Mouse (Mus musculus) left cerebral cortex, adult 11 months (tissue): ENCODE results near the gene Cmbl.

Experiments
- DNase-seq: peaks from one replicate; pipeline ENCODE4 v3.0.0; 2022; ENCODE audit warnings: low spot score

Cmbl gene

GRCm38 (mm10) chr15:31627277-31628154, 62.3 kb downstream of the Cmbl start:
- no peak for DNase-seq

- DNase-seq: no peak
These were observed 63.0 kb downstream of the Cmbl start for GRCm38 (mm10) chr15:31628180-31628579.

- no peak for DNase-seq
These were observed 64.4 kb downstream of the Cmbl start for GRCm38 (mm10) chr15:31629556-31629955.

- DNase-seq: no peak
These were observed 66.2 kb downstream of the Cmbl start for GRCm38 (mm10) chr15:31631396-31631858.

GRCm38 (mm10) chr15:31632478-31632877, 67.3 kb downstream of the Cmbl start:
- no peak for DNase-seq

GRCm38 (mm10) chr15:31634582-31634981, 69.4 kb downstream of the Cmbl start:
- peak; percentile 33 for DNase-seq

- DNase-seq: no peak
These were observed 71.0 kb downstream of the Cmbl start for GRCm38 (mm10) chr15:31636091-31636595.
